Mouse (Mus musculus) liver, embryonic 13.5 days (tissue): ENCODE measurements around the gene Gpr142. TPM values are rescaled to one million over a fixed set of nuclear protein-coding genes. Genes with fewer than 3 reads are reported as not detected.

Source experiments
- ATAC-seq: fragments of 200-750 bp; cut with Nextera tagmentation; 2 replicates; pipeline ENCODE4 v1.8.0; 2017; ENCODE audit warnings: low read depth, mild to moderate bottlenecking, moderate number of reproducible peaks, moderate library complexity
- DNase-seq: peaks from one replicate; pipeline ENCODE4 v3.0.0; 2022
- H3K27ac ChIP-seq: fragments of 300-500 bp; sonication (generic); 2 replicates; pipeline ENCODE4 v1.5.1; 2015; ENCODE audit warnings: moderate library complexity, mild to moderate bottlenecking, inconsistent platforms
- H3K27me3 ChIP-seq: fragments of 300-500 bp; sonication (generic); 2 replicates; pipeline ENCODE4 v1.6.1; 2015; ENCODE audit warnings: mild to moderate bottlenecking, inconsistent platforms
- H3K36me3 ChIP-seq: fragments of 300-500 bp; sonication (generic); 2 replicates; pipeline ENCODE4 v1.6.1; 2015; ENCODE audit warnings: mild to moderate bottlenecking, inconsistent platforms
- H3K4me1 ChIP-seq: fragments of 300-500 bp; sonication (generic); replicated peaks from 2 replicates; pipeline ENCODE4 v1.6.1; 2015; ENCODE audit warnings: inconsistent platforms
- H3K4me2 ChIP-seq: fragments of 300-500 bp; sonication (generic); 2 replicates; pipeline ENCODE4 v1.6.1; 2015; ENCODE audit warnings: inconsistent platforms, mild to moderate bottlenecking, moderate library complexity
- H3K4me3 ChIP-seq: fragments of 300-500 bp; sonication (generic); replicated peaks from 2 replicates; pipeline ENCODE4 v1.5.1; 2015; ENCODE audit warnings: mild to moderate bottlenecking, inconsistent platforms
- H3K9ac ChIP-seq: fragments of 300-500 bp; sonication (generic); 2 replicates; pipeline ENCODE4 v1.6.1; 2015; ENCODE audit warnings: mild to moderate bottlenecking, inconsistent platforms
- H3K9me3 ChIP-seq: fragments of 300-500 bp; sonication (generic); replicated peaks from 2 replicates; pipeline ENCODE4 v1.6.1; 2016; ENCODE audit warnings: inconsistent platforms
- WGBS: fragments of 180-500 bp; shearing (Covaris S2); methylation state at CpG from one replicate; pipeline ENCODE4 v1.1.7; 2015; ENCODE audit not compliant: insufficient replicate concordance; 5-methylcytosine and 5-hydroxymethylcytosine counted together
- polyA plus RNA-seq: library from polyadenylated mRNA; unstranded; fragments of >200 nt; fragmentation: Nextera tagmentation; extraction: Ambion mirVana; gene quantifications from 2 replicates; pipeline ENCODE4 v1.2.1, GENCODE M21; 2015

Gpr142 gene
- polyA plus RNA-seq, 1 experiment from 2014 or later = not detected

GRCm38 (mm10) chr11:114846336-114846735 lies 47.6 kb downstream of the Gpr142 start:
- WGBS = 63% methylated on average over 4 of the region's 4 CpGs
- no peaks in the 10 kb centered on the region for H3K36me3 ChIP-seq
- no peak overlapping the region for H3K27ac ChIP-seq
- no peak overlapping the region for H3K9ac ChIP-seq
- peaks cover 37% of the 10 kb centered on the region for H3K4me1 ChIP-seq
- peaks cover 31% of the 10 kb centered on the region for H3K27me3 ChIP-seq
- H3K4me2 ChIP-seq = no peak overlapping the region
- H3K4me3 ChIP-seq = no peak overlapping the region
- ATAC-seq = no peak
- DNase-seq = no peak
- H3K9me3 ChIP-seq = no peaks in the 10 kb centered on the region

- no peak overlapping the region for H3K4me3 ChIP-seq
- H3K27me3 ChIP-seq = peaks cover 37% of the 10 kb centered on the region
- no peak for DNase-seq
- H3K4me1 ChIP-seq = peaks cover 40% of the 10 kb centered on the region
- no peak for ATAC-seq
- no peak overlapping the region for H3K9ac ChIP-seq
- no peaks in the 10 kb centered on the region for H3K9me3 ChIP-seq
- H3K36me3 ChIP-seq = no peaks in the 10 kb centered on the region
- no peak overlapping the region for H3K27ac ChIP-seq
- WGBS = 66% methylated on average over 5 of the region's 5 CpGs
- no peak overlapping the region for H3K4me2 ChIP-seq
Observed at GRCm38 (mm10) chr11:114847008-114847407, 48.3 kb downstream of the Gpr142 start.

DNA sequence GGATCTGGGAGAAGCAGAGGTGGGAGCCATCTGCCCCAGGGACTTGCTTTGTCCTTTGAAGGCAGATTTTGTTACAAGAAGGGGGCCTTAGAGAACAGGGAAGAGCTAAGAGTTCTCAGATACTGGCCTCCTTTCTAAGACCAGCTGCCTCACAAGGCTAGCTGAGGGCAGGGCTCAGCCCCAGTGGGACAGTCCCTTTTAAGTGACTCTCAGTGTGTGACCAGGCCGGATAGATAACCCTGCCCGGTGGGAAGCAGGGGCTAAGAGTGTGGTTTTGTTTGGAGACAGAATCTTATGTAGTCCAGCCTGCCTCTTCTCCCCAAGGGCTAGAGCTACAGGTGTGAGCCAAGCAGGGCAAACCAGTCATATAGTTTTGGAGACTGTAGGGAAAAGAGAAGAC lies 50.8 kb downstream of the Gpr142 start:
- H3K27ac ChIP-seq = no peak overlapping the region
- H3K9ac ChIP-seq = no peak overlapping the region
- no peaks in the 10 kb centered on the region for H3K36me3 ChIP-seq
- 5% methylated on average over 2 of the region's 2 CpGs for WGBS
- H3K4me3 ChIP-seq = no peak overlapping the region
- H3K4me1 ChIP-seq = peaks cover 38% of the 10 kb centered on the region
- no peaks in the 10 kb centered on the region for H3K9me3 ChIP-seq
- DNase-seq (no peak), ATAC-seq (no peak)
- no peak overlapping the region for H3K4me2 ChIP-seq
- H3K27me3 ChIP-seq = peaks cover 63% of the 10 kb centered on the region

GRCm38 (mm10) chr11:114850066-114850451 lies 51.3 kb downstream of the Gpr142 start:
- Histone ChIP-seq H3K9me3 (no peaks in the 10 kb centered on the region), H3K36me3 (no peaks in the 10 kb centered on the region), H3K9ac (no peak overlapping the region), H3K4me3 (no peak overlapping the region), H3K4me2 (peak overlapping the region; percentile 72; the same call in 1 of the 2 replicates), H3K27me3 (peaks cover 68% of the 10 kb centered on the region), H3K27ac (peak overlapping the region; percentile 78), H3K4me1 (peaks cover 38% of the 10 kb centered on the region)
- ATAC-seq = no peak
- DNase-seq = no peak
- WGBS = 36% methylated on average over 5 of the region's 5 CpGs

DNA sequence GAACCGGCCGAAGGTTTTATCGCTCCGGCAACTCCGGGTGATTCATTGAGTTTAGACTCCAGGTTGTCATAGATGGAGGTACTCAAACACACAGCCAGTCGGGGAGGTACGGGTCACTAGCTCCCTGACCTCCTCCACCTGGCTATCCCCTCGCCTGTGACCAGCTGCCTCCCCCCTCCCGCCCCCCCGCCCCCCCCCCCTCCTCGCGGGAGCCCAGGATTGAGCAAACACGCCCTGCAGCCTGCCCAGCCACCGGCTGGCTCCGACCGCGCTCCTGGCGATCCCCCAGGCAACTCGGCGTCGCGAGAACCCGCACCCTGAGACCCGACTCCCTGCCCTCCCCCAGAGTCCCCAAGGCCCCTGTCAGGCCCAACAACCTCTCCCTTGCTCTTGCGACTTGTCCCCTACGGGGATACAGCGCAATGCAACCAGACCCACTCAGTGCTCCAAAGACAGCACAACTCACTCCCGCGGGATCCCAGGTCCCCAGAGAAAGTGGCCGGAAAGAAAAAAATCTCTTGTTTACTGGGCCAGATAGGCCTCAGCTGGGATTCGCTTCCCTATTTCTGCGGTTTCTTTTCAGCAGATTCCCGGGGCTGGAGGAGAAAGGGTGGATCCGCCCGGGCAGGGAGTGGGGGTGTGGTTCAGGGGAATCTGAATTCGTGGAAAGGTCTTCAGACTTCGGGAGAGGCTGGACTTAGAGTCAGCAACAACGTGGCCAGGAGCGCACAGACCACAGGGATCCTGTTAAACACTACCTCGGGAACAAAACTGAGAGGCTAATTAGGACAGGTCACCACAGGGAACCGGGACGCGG lies 51.9 kb downstream of the Gpr142 start, which contains the start of gene Gprc5c:
Gene Gprc5c, plus strand, starts transcription at position 701 of the 817 bp plus-strand sequence.
- Histone ChIP-seq H3K4me3 (peak within 1 kb of the TSS; percentile 63), H3K4me2 (peak within 1 kb of the TSS; percentile 72), H3K36me3 (no peaks in the 10 kb centered on the region), H3K4me1 (peaks cover 35% of the 10 kb centered on the region), H3K27me3 (peaks cover 68% of the 10 kb centered on the region), H3K9ac (peak within 1 kb of the TSS; percentile 71), H3K9me3 (no peaks in the 10 kb centered on the region), H3K27ac (peak within 1 kb of the TSS; percentile 78)
- DNase-seq = no peak
- WGBS = 2% methylated on average over 34 of the region's 43 CpGs
- peak; percentile 44; the same call in 1 of the 2 replicates for ATAC-seq

DNA sequence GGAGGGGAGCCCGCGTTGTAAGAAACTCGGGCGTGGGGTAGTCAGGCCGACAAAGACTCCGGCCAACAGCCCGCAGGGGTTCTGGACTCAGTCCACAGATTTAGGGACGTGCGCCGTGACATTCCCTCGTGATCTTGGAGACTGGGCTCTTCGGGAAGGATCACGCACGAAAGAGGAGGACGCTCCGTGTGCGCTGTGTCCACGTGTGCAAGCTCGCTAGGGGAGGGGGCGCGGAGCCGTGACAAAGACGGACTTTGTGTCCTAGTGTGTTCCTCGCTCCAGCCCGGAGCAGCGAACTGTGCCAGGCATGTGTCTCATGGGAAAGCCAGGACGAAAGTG lies 52.5 kb downstream of the Gpr142 start:
- Histone ChIP-seq H3K4me2 (peak overlapping the region; percentile 72), H3K36me3 (no peaks in the 10 kb centered on the region), H3K4me3 (peak overlapping the region; percentile 63), H3K9me3 (no peaks in the 10 kb centered on the region), H3K4me1 (peaks cover 31% of the 10 kb centered on the region), H3K27ac (peak overlapping the region; percentile 78), H3K27me3 (peaks cover 68% of the 10 kb centered on the region), H3K9ac (peak overlapping the region; percentile 71)
- DNase-seq = no peak
- ATAC-seq = peak; percentile 12; the same call in 1 of the 2 replicates
- under 1% methylated on average over 27 of the region's 27 CpGs for WGBS

DNA sequence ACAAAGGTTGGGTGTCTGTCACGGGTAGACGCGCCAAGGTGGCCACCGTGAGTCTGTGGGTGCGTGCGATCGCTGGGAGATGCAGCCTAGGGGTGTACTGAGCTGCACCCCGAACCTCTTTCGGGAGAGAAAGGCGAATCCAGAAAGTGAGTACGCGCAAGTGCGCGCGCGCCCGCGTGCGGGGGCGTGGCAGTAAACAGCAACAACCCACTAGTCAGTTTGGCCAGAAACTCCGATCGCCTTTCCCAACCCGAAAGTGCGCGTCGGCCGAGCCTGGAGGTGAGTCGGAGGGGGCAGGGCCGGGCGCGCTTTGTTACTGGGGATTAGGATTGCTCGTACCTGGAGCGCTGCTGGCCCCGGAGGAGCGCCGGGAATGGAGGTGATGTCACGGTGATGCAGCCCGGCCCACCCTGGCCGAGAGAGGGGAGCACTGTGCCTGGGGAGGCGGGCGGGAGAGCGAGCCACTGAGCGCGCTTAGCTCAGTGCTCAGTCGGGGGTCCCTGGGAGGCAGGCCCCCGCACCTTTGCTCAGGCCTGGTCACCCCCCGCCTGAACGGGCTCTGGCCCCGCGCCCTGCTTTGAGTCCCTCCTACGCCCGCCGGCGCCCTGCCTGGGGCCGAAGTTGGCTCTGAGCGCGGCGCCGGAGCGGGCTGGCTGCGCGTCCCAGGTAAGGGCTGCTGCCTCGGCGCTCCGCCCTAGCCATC lies 53.0 kb downstream of the Gpr142 start:
- no peak for DNase-seq
- Histone ChIP-seq H3K4me1 (peaks cover 31% of the 10 kb centered on the region), H3K36me3 (no peaks in the 10 kb centered on the region)

DNA sequence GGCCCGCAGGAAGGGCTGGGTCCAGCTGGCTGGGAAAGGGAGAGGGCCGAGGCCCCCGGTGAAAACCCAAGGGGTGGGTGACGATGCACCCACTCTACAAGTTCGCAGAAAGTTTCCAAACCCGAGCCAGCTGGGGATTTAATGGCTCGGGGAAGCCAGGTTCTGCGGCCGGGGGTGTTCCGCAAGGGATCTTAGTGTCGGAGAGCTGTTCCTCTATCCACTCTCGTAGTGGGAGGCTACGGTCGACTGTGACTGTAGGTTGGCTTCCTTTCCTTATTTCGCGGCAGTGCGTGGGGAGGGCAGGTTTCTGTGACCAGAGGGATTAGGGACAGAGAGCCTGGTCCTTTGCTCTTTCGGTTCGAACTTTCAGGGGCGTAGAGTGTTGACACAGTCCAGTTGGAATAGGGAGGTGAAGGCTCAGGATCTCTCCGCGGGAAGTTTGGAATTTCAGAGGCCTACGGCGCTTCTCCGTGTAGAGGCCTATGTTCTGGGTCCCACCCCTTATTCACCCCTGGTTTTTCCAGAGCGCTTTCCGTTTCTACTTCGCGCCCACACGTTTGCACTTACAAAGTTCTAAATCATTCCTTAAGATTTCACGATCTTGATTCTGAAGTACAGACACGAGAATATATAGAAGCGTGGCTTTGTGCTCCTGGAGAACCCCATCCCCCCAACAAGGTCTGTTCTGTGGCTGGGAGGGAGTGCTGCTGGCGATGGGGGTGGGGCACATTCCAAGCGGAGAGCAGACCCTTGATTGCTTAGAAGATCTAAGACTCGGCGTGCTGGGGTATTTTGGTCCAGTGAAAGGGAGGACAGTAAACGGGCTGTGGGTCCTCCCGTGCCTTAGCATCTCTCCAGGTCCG lies 53.8 kb downstream of the Gpr142 start:
- Histone ChIP-seq H3K9me3 (no peaks in the 10 kb centered on the region), H3K4me1 (peaks cover 31% of the 10 kb centered on the region), H3K4me2 (peak overlapping the region; percentile 72), H3K9ac (peak overlapping the region; percentile 71), H3K27ac (peak overlapping the region; percentile 78), H3K36me3 (no peaks in the 10 kb centered on the region), H3K4me3 (peak overlapping the region; percentile 63), H3K27me3 (peaks cover 68% of the 10 kb centered on the region)
- 2% methylated on average over 40 of the region's 40 CpGs for WGBS
- no peak for DNase-seq
- ATAC-seq = no peak

More for the DNA sequence above, 53.0 kb downstream of the Gpr142 start:
- peak; percentile 58 for ATAC-seq
- H3K9me3 ChIP-seq = no peaks in the 10 kb centered on the region
- peaks cover 68% of the 10 kb centered on the region for H3K27me3 ChIP-seq
- H3K27ac ChIP-seq = peak overlapping the region; percentile 78
- H3K4me3 ChIP-seq = peak overlapping the region; percentile 63
- H3K4me2 ChIP-seq = peak overlapping the region; percentile 72
- H3K9ac ChIP-seq = peak overlapping the region; percentile 71
- under 1% methylated on average over 65 of the region's 65 CpGs for WGBS

GRCm38 (mm10) chr11:114853174-114853838 lies 54.6 kb downstream of the Gpr142 start:
- DNase-seq (no peak), ATAC-seq (no peak)
- peak overlapping the region; percentile 63 for H3K4me3 ChIP-seq
- H3K36me3 ChIP-seq = no peaks in the 10 kb centered on the region
- peak overlapping the region; percentile 72 for H3K4me2 ChIP-seq
- 20% methylated on average over 7 of the region's 7 CpGs for WGBS
- no peaks in the 10 kb centered on the region for H3K9me3 ChIP-seq
- no peak overlapping the region for H3K27ac ChIP-seq
- H3K9ac ChIP-seq = peak overlapping the region; percentile 71; the same call in 1 of the 2 replicates
- H3K27me3 ChIP-seq = peaks cover 65% of the 10 kb centered on the region
- H3K4me1 ChIP-seq = peaks cover 31% of the 10 kb centered on the region

- no peak overlapping the region for H3K9ac ChIP-seq
- 46% methylated on average over 6 of the region's 6 CpGs for WGBS
- peaks cover 28% of the 10 kb centered on the region for H3K4me1 ChIP-seq
- DNase-seq (no peak), ATAC-seq (no peak)
- H3K9me3 ChIP-seq = no peaks in the 10 kb centered on the region
- no peak overlapping the region for H3K27ac ChIP-seq
- H3K36me3 ChIP-seq = no peaks in the 10 kb centered on the region
- no peak overlapping the region for H3K4me2 ChIP-seq
- no peak overlapping the region for H3K4me3 ChIP-seq
- peaks cover 55% of the 10 kb centered on the region for H3K27me3 ChIP-seq
Observed at GRCm38 (mm10) chr11:114854581-114854980, 55.9 kb downstream of the Gpr142 start.
